Mouse (Mus musculus): ENCODE results near the gene Irf2.

- TF ChIP-seq CTCF (IDR thresholded peaks at IDR 0.05; ENCODE audit: low read depth) = no peak
- no peak for TF ChIP-seq EP300 (optimal IDR thresholded peaks at IDR 0.05)
Observed at GRCm38 (mm10) chr8:46740513-46741280, 1.2 kb downstream of the Irf2 start.
